Mouse (Mus musculus): Measurements from ENCODE around the gene Mecom. TPM values are rescaled to one million over a fixed set of nuclear protein-coding genes. Genes with fewer than 3 reads are reported as not detected.

Gene Mecom
- polyA plus RNA-seq, 1 experiment from 2014 or later: 10.3 TPM

DNA sequence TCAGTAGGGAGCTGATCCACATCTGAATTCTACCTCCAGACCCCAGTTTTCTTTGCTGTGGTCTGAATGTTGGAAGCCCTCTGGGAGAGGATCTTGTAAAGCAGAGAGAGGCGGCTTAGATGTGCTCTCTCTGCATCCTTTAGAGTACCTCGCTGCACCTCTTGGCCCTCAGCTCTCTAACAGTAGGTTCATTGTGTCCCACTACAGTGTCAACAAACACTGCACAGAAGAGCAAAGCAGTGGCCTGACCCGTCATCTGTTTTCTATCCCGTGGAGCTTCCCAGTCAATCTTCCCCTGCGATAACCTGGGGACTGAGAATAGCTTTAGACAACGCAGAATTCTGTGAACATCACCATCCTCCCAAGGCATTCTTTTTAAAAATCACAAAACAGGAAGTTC lies 69.6 kb downstream of the Mecom start:
- Histone ChIP-seq H3K27ac (no peak overlapping the region), H3K27me3 (no peaks in the 10 kb centered on the region), H3K4me3 (no peak overlapping the region), H3K4me2 (no peak overlapping the region), H3K9me3 (no peaks in the 10 kb centered on the region), H3K9ac (no peak overlapping the region), H3K4me1 (no peaks in the 10 kb centered on the region), H3K36me3 (no peaks in the 10 kb centered on the region)
- 16% methylated on average over 6 of the region's 6 CpGs for WGBS
- ATAC-seq (ENCODE audit: insufficient number of reproducible peaks, insufficient read depth, low FRiP score, low TSS enrichment, low read depth): no peak

DNA sequence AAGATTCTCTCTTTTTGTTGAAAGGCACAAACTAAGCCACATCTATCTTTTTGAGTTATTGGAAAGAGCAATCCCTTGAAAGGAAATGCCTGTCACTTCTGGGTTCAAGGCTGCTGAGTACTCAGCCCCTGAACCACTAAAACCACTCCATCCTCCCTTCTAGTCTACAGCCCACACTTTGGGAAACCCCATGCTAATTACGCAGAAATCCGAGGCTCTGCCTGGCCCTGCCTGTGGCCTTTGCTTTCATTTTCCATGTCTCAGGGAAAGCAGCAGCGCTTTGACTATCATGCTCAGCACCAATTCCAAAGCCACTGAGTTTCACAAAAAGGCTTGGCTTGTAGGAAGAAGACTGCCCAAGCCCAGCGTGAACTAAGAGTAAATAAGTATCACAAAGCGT lies 70.8 kb downstream of the Mecom start:
- no peaks in the 10 kb centered on the region for H3K36me3 ChIP-seq
- no peaks in the 10 kb centered on the region for H3K27me3 ChIP-seq
- H3K9ac ChIP-seq: no peak overlapping the region
- H3K4me1 ChIP-seq: no peaks in the 10 kb centered on the region
- WGBS: 42% methylated on average over 5 of the region's 5 CpGs
- H3K27ac ChIP-seq: no peak overlapping the region
- no peak overlapping the region for H3K4me2 ChIP-seq
- no peak overlapping the region for H3K4me3 ChIP-seq
- no peaks in the 10 kb centered on the region for H3K9me3 ChIP-seq
- no peak for ATAC-seq (ENCODE audit: insufficient number of reproducible peaks, insufficient read depth, low FRiP score, low TSS enrichment, low read depth)

GRCm38 (mm10) chr3:30475591-30475990 lies 72.2 kb downstream of the Mecom start:
- no peak overlapping the region for H3K4me3 ChIP-seq
- H3K4me2 ChIP-seq: no peak overlapping the region
- H3K36me3 ChIP-seq: no peaks in the 10 kb centered on the region
- H3K9me3 ChIP-seq: no peaks in the 10 kb centered on the region
- no peaks in the 10 kb centered on the region for H3K4me1 ChIP-seq
- no peak overlapping the region for H3K27ac ChIP-seq
- no peak overlapping the region for H3K9ac ChIP-seq
- no peak for ATAC-seq (ENCODE audit: insufficient number of reproducible peaks, insufficient read depth, low FRiP score, low TSS enrichment, low read depth)
- WGBS: 64% methylated on average over 6 of the region's 6 CpGs
- no peaks in the 10 kb centered on the region for H3K27me3 ChIP-seq

DNA sequence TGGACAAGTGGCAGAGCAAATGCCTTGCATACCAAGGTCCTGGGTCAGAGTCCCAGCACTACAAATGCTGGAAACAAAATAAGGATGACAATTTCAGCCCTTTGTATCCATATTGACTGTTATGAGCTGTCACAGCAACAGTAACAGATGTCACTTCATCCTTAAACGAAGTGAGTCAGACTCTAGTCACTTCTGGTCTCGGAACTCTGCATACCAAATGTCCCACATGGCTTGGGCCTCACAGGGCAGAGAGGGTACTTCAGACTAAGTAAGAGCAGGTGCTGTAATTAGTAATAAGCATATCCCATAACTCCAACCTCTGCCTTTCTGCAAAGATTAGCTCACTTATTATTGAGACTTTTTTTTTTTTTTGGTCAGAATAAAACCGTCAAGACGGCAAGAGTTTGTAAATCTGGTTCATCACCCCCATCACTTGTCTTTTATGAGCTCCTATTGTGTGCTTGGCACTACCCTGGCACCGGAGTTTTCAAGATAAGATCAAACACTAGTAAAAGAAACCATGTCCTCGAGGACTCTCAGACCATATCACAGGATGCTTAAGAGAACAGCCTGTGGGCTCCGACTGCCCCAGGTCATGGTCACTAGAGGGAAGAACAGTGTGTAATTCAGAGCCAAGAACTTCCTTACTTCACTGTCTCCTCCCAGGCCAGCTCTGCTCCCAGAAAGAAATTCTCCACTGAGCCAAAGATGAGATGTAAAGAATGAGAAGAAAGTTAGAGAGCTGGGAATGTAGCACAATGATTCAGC lies 79.6 kb downstream of the Mecom start:
- 65% methylated on average over 7 of the region's 7 CpGs for WGBS
- H3K9ac ChIP-seq: no peak overlapping the region
- ATAC-seq (ENCODE audit: insufficient number of reproducible peaks, insufficient read depth, low FRiP score, low TSS enrichment, low read depth): no peak
- no peaks in the 10 kb centered on the region for H3K9me3 ChIP-seq
- H3K27ac ChIP-seq: no peak overlapping the region
- H3K4me2 ChIP-seq: no peak overlapping the region
- H3K27me3 ChIP-seq: no peaks in the 10 kb centered on the region
- H3K4me1 ChIP-seq: no peaks in the 10 kb centered on the region
- H3K36me3 ChIP-seq: no peaks in the 10 kb centered on the region
- H3K4me3 ChIP-seq: no peak overlapping the region

DNA sequence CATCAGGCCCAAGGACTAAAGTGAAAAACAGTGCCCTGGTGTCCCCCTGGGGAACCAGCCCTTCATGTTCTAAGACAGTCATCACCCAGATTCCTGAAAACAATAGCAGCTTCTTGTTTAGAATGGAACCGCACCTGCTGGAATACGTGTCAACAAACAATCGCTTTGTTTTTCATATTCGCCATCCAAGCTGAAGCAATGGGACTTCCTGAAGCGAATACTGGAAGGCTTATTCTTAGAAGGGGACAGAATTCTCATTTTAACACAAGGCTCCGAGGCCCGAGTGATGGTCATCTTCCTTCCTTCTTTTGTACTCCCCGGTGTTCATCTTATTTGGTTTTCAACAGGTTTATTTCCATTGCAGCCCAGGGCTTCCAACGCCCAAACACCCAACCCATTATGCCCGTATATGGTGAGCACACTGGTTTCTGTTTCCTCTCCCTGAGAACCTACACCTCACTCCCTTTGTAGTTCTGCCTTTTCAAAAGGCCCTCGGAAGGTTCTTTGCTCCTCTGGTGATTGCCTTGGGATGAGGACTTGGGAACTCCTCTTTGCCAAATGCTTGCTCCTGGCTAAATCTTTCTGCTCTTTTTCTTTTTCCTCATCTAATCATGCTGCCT lies 81.7 kb downstream of the Mecom start:
- no peak overlapping the region for H3K4me3 ChIP-seq
- WGBS: 62% methylated on average over 11 of the region's 11 CpGs
- H3K9me3 ChIP-seq: no peaks in the 10 kb centered on the region
- no peaks in the 10 kb centered on the region for H3K4me1 ChIP-seq
- H3K36me3 ChIP-seq: no peaks in the 10 kb centered on the region
- no peak overlapping the region for H3K9ac ChIP-seq
- no peak overlapping the region for H3K27ac ChIP-seq
- H3K4me2 ChIP-seq: no peak overlapping the region
- no peaks in the 10 kb centered on the region for H3K27me3 ChIP-seq
- no peak for ATAC-seq (ENCODE audit: insufficient number of reproducible peaks, insufficient read depth, low FRiP score, low TSS enrichment, low read depth)

GRCm38 (mm10) chr3:30464497-30464896 lies 83.3 kb downstream of the Mecom start:
- Histone ChIP-seq H3K36me3 (no peaks in the 10 kb centered on the region), H3K9ac (no peak overlapping the region), H3K27ac (no peak overlapping the region), H3K4me3 (no peak overlapping the region), H3K9me3 (no peaks in the 10 kb centered on the region), H3K4me1 (no peaks in the 10 kb centered on the region), H3K4me2 (no peak overlapping the region), H3K27me3 (no peaks in the 10 kb centered on the region)
- 87% methylated on average over 3 of the region's 3 CpGs for WGBS
- no peak for ATAC-seq (ENCODE audit: insufficient number of reproducible peaks, insufficient read depth, low FRiP score, low TSS enrichment, low read depth)

GRCm38 (mm10) chr3:30461831-30462230 lies 86.0 kb downstream of the Mecom start:
- H3K36me3 ChIP-seq: no peaks in the 10 kb centered on the region
- ATAC-seq (ENCODE audit: insufficient number of reproducible peaks, insufficient read depth, low FRiP score, low TSS enrichment, low read depth): no peak
- no peak overlapping the region for H3K9ac ChIP-seq
- H3K4me1 ChIP-seq: no peaks in the 10 kb centered on the region
- no peak overlapping the region for H3K27ac ChIP-seq
- H3K4me2 ChIP-seq: no peak overlapping the region
- H3K9me3 ChIP-seq: no peaks in the 10 kb centered on the region
- 91% methylated on average over 2 of the region's 2 CpGs for WGBS
- no peak overlapping the region for H3K4me3 ChIP-seq
- H3K27me3 ChIP-seq: no peaks in the 10 kb centered on the region

- no peak for ATAC-seq (ENCODE audit: insufficient number of reproducible peaks, insufficient read depth, low FRiP score, low TSS enrichment, low read depth)
- no peak overlapping the region for H3K9ac ChIP-seq
- no peak overlapping the region for H3K4me3 ChIP-seq
- no peak overlapping the region for H3K4me2 ChIP-seq
- H3K27ac ChIP-seq: no peak overlapping the region
- no peaks in the 10 kb centered on the region for H3K4me1 ChIP-seq
- no peaks in the 10 kb centered on the region for H3K9me3 ChIP-seq
- 80% methylated on average over 9 of the region's 9 CpGs for WGBS
- H3K27me3 ChIP-seq: no peaks in the 10 kb centered on the region
- no peaks in the 10 kb centered on the region for H3K36me3 ChIP-seq
These were observed 86.8 kb downstream of the Mecom start for GRCm38 (mm10) chr3:30460890-30461578.

DNA sequence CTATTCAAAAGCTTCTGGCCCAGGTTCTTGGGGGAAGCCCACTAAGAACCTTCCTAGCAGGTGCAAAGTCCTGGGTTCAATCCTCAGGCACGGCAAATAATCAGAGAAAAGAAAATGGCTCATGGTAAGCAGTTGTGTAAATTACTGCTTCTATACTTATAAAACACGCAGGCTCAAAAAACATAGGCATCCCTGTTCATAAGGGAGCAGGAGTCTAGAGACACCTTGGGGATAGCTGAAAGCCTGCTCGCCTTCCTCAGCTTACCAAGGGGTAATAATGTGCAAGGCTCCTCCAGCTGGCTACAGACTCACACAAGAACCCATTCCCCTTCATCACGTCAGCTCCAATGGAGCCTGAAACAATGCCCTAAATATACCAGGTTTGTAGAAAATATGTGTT lies 88.2 kb downstream of the Mecom start:
- H3K36me3 ChIP-seq: no peaks in the 10 kb centered on the region

GRCm38 (mm10) chr3:30457975-30458678 lies 89.7 kb downstream of the Mecom start:
- Histone ChIP-seq H3K27ac (no peak overlapping the region), H3K9me3 (no peaks in the 10 kb centered on the region), H3K4me3 (no peak overlapping the region), H3K27me3 (no peaks in the 10 kb centered on the region), H3K4me1 (peaks cover 10% of the 10 kb centered on the region), H3K9ac (no peak overlapping the region), H3K4me2 (no peak overlapping the region), H3K36me3 (no peaks in the 10 kb centered on the region)
- WGBS: 56% methylated on average over 9 of the region's 9 CpGs
- ATAC-seq (ENCODE audit: insufficient number of reproducible peaks, insufficient read depth, low FRiP score, low TSS enrichment, low read depth): no peak

More for the DNA sequence above, 88.2 kb downstream of the Mecom start:
- no peak overlapping the region for H3K27ac ChIP-seq
- no peak overlapping the region for H3K9ac ChIP-seq
- no peak overlapping the region for H3K4me3 ChIP-seq
- no peaks in the 10 kb centered on the region for H3K4me1 ChIP-seq
- no peaks in the 10 kb centered on the region for H3K27me3 ChIP-seq
- H3K9me3 ChIP-seq: no peaks in the 10 kb centered on the region
- 91% methylated on average over 4 of the region's 4 CpGs for WGBS
- ATAC-seq (ENCODE audit: insufficient number of reproducible peaks, insufficient read depth, low FRiP score, low TSS enrichment, low read depth): no peak
- no peak overlapping the region for H3K4me2 ChIP-seq

GRCm38 (mm10) chr3:30455902-30456301 lies 91.9 kb downstream of the Mecom start:
- WGBS: 71% methylated on average over 8 of the region's 8 CpGs

More at GRCm38 (mm10) chr3:30455902-30456301, 91.9 kb downstream of the Mecom start:
- no peaks in the 10 kb centered on the region for H3K27me3 ChIP-seq
- no peak overlapping the region for H3K4me3 ChIP-seq
- H3K4me1 ChIP-seq: peaks cover 15% of the 10 kb centered on the region
- no peak overlapping the region for H3K4me2 ChIP-seq
- H3K9ac ChIP-seq: no peak overlapping the region
- H3K9me3 ChIP-seq: no peaks in the 10 kb centered on the region
- H3K36me3 ChIP-seq: no peaks in the 10 kb centered on the region
- H3K27ac ChIP-seq: no peak overlapping the region
- ATAC-seq (ENCODE audit: insufficient number of reproducible peaks, insufficient read depth, low FRiP score, low TSS enrichment, low read depth): no peak

All from embryonic facial prominence, embryonic 13.5 days (tissue).